Mouse (Mus musculus) neural tube, embryonic 15.5 days (tissue): ENCODE results near the gene Iqcn. TPM values are rescaled to one million over a fixed set of nuclear protein-coding genes. Genes with fewer than 3 reads are reported as not detected.
A peak's percentile ranks its signal among the peaks of the same experiment; 100 is the strongest.

Experiments used
- ATAC-seq: fragments of 200-750 bp; cut with Nextera tagmentation; 2 replicates; pipeline ENCODE4 v1.8.0; 2017; ENCODE audit warnings: mild to moderate bottlenecking, moderate TSS enrichment, moderate library complexity; ENCODE audit not compliant: low FRiP score
- H3K27ac ChIP-seq: fragments of 300-500 bp; sonication (generic); replicated peaks from 2 replicates; pipeline ENCODE4 v1.5.1; 2015; ENCODE audit warnings: mild to moderate bottlenecking, inconsistent platforms
- H3K27me3 ChIP-seq: fragments of 300-500 bp; sonication (generic); replicated peaks from 2 replicates; pipeline ENCODE4 v1.6.1; 2015; ENCODE audit warnings: inconsistent platforms
- H3K36me3 ChIP-seq: fragments of 300-500 bp; sonication (generic); 2 replicates; pipeline ENCODE4 v1.6.1; 2015; ENCODE audit warnings: inconsistent platforms
- H3K4me1 ChIP-seq: fragments of 300-500 bp; sonication (generic); 2 replicates; pipeline ENCODE4 v1.6.1; 2015; ENCODE audit warnings: inconsistent platforms
- H3K4me2 ChIP-seq: fragments of 300-500 bp; sonication (generic); 2 replicates; pipeline ENCODE4 v1.6.1; 2015; ENCODE audit warnings: inconsistent platforms, mild to moderate bottlenecking, moderate library complexity
- H3K4me3 ChIP-seq: fragments of 300-500 bp; sonication (generic); replicated peaks from 2 replicates; pipeline ENCODE4 v1.5.1; 2015; ENCODE audit warnings: mild to moderate bottlenecking, inconsistent platforms
- H3K9ac ChIP-seq: fragments of 300-500 bp; sonication (generic); replicated peaks from 2 replicates; pipeline ENCODE4 v1.6.1; 2015; ENCODE audit warnings: mild to moderate bottlenecking, inconsistent platforms
- H3K9me3 ChIP-seq: fragments of 300-500 bp; sonication (generic); replicated peaks from 2 replicates; pipeline ENCODE4 v1.6.1; 2016; ENCODE audit warnings: inconsistent platforms
- WGBS: fragments of 180-500 bp; shearing (Covaris S2); methylation state at CpG from one replicate; pipeline ENCODE4 v1.1.7; 2015; ENCODE audit warnings: mixed read lengths; 5-methylcytosine and 5-hydroxymethylcytosine counted together
- polyA plus RNA-seq: library from polyadenylated mRNA; unstranded; fragments of >200 nt; fragmentation: Nextera tagmentation; extraction: Ambion mirVana; gene quantifications from 2 replicates; pipeline ENCODE4 v1.2.1, GENCODE M21; 2015

The Iqcn gene
- polyA plus RNA-seq, 1 experiment from 2014 or later, result 0.04 TPM

DNA sequence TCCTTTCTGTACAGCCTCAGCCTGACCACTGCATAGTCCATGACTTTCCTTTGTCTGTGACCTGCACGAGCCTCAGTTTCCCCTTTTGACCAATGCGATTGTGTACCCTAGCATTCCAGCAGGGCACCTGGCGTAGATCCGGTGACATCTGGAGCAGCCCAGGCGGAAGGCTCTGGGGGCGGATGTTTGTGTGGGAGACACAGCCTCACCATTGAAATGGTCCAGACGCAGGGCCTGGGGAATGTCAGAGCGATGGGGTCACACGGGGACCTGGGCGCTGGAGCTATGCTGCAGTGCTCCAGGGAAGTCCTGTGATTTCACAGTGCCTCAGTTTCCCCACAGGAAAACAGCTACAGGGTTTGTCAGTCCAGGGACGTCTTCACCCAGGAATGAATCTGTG is 38.9 kb downstream of the Iqcn start:
- no peak overlapping the region for H3K4me3 ChIP-seq
- H3K4me1 ChIP-seq, result peaks cover 18% of the 10 kb centered on the region
- no peaks in the 10 kb centered on the region for H3K9me3 ChIP-seq
- no peaks in the 10 kb centered on the region for H3K36me3 ChIP-seq
- no peak overlapping the region for H3K27ac ChIP-seq
- H3K9ac ChIP-seq, result no peak overlapping the region
- 75% methylated on average over 11 of the region's 11 CpGs for WGBS
- H3K27me3 ChIP-seq, result peaks cover 69% of the 10 kb centered on the region
- ATAC-seq, result 0 out of 2 replicates have a peak, but pooled peaks have one; percentile 16
- H3K4me2 ChIP-seq, result no peak overlapping the region

DNA sequence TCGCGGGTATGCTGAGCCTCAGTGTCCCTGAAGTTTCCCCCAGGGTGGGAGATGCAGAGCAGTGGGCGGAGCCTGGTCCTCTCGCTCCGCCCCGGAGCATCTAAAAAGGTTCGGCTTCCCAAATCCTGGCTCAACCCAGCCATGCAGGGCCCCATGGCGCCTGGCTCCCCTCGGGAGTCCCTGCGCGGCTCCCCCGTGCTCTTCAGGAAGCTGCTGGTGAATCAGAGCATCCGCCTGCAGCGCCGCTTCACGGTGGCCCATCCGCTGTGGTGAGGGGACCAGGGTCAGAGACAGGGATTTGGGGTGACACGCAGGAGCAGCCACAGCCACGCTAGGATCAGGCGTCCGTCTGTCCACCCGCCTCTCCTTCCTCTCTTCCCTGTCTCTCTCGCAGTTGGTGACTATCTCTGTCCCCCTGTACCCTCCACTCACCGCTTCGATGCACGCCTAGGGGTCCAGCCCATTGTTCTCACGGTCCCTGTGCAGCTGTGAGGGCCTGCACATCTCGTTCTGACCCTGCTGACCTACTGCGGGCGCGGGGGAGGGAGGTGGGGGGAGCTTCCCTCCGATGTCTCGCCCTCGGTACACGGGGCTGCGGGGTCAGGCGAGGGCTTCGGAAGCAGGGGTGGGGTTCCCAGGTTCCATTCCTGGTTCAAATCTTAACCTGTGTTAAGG is 39.9 kb downstream of the Iqcn start:
- 0 out of 2 replicates have a peak, but pooled peaks have one; percentile 17 for ATAC-seq
- Histone ChIP-seq H3K27ac (no peak overlapping the region), H3K4me1 (peaks cover 18% of the 10 kb centered on the region), H3K27me3 (peaks cover 77% of the 10 kb centered on the region), H3K9me3 (no peaks in the 10 kb centered on the region), H3K4me2 (peak overlapping the region; percentile 64), H3K9ac (peak overlapping the region; percentile 30; the same call in 1 of the 2 replicates), H3K4me3 (peak overlapping the region; percentile 17), H3K36me3 (no peaks in the 10 kb centered on the region)
- WGBS, result 3% methylated on average over 38 of the region's 38 CpGs

DNA sequence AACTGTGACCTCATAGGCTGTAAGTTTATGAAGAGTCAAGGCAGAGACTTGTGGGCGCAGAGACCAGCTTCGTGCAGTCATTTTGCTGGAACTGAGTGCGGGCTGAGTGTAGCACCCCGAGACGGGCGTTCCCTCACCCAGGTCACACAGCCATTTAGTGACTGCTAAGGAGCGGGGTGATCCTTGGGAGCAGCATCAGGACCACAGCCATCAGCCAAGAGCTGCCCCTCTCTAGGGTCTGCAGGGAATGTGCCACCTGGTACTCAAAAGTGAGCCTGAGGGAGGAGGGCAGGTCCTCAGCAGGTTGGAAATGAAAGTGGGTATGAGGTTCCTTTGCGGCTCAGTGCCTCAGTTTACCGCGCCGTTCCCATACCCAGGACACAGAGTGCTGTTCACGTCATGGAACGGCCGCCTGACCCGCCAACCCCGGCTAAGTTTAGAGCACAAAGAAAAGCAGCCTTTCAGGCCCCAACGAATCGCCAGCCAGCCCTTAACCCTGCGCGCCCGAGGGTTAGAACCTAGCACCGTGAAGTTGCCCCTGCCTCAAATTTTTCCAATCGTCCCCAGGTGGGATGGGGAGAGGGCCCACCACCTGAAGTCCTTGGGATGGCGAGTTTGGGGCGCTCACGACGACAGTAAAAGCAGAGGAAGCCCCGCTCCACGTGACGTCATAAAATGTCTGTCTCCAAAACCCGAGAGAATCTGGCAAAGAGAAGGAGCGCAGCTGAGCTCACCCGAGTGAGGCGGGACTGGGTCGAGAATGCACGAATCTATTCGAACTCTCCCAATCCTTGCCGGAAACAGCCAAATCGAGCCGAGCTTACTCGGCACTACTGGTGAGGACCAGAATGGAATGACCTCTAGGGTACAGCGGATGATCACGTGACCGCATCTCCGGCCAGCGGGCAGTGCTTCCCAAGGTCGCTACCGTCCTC is 40.7 kb downstream of the Iqcn start:
- Histone ChIP-seq H3K27me3 (peaks cover 84% of the 10 kb centered on the region), H3K4me1 (peaks cover 18% of the 10 kb centered on the region), H3K9ac (peak overlapping the region; percentile 46), H3K27ac (no peak overlapping the region), H3K4me3 (peak overlapping the region; percentile 36), H3K36me3 (no peaks in the 10 kb centered on the region), H3K4me2 (peak overlapping the region; percentile 64), H3K9me3 (no peaks in the 10 kb centered on the region)
- ATAC-seq, result peak; percentile 25; the same call in 1 of the 2 replicates
- WGBS, result 6% methylated on average over 48 of the region's 48 CpGs

DNA sequence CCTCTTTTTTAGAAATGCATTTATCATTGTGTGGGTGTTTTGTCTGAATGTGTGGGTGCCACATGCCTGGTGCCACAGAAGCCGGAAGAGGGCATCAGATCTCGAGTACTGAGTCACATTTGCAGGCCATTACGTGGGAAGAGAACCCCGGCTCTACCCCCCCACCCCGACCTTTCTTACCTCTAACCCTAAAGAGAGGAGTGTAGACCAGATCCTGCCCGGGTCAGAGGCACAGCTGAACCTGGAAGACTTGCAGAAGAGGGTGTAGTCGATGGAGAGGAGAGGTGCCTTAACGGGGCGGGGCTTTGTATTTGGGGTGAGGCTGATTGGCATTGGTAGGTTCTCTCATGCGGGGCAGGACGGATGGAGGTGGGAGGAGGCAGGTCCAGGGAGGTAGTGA is 41.5 kb downstream of the Iqcn start:
- Histone ChIP-seq H3K36me3 (no peaks in the 10 kb centered on the region), H3K9ac (no peak overlapping the region), H3K27me3 (peaks cover 93% of the 10 kb centered on the region), H3K4me2 (peak overlapping the region; percentile 64; the same call in 1 of the 2 replicates), H3K27ac (no peak overlapping the region), H3K9me3 (no peaks in the 10 kb centered on the region), H3K4me3 (no peak overlapping the region), H3K4me1 (peaks cover 18% of the 10 kb centered on the region)
- ATAC-seq, result no peak
- 57% methylated on average over 11 of the region's 11 CpGs for WGBS

DNA sequence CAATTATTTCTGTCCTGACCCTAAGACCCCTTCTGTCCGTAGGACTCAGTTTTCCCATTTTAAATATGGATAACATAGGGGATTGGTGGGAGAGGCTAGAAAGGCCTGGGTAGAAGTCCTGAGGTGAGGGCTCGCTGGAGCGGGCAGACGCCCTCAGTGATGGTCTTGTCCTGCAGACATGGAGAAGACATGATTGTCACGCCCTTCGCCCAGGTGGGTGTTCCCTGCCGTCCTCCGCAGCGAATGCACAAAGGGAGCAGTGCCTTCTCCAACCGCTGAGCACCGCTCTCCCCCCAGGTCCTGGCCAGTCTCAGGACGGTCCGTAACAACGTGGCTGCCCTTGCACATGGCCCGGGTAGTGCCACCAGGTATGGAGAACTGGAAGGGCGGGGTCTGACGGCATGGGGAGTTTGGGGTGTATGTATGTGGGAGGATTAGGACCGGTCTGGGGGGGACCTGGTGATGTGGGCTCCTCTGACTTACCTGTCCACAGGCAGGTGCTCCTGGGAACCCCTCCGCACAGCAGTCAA is 42.5 kb downstream of the Iqcn start:
- no peak for ATAC-seq
- Histone ChIP-seq H3K4me3 (no peak overlapping the region), H3K9me3 (no peaks in the 10 kb centered on the region), H3K36me3 (no peaks in the 10 kb centered on the region), H3K4me1 (peaks cover 18% of the 10 kb centered on the region), H3K4me2 (no peak overlapping the region), H3K27ac (no peak overlapping the region), H3K9ac (no peak overlapping the region), H3K27me3 (peaks cover 91% of the 10 kb centered on the region)
- 52% methylated on average over 19 of the region's 19 CpGs for WGBS

DNA sequence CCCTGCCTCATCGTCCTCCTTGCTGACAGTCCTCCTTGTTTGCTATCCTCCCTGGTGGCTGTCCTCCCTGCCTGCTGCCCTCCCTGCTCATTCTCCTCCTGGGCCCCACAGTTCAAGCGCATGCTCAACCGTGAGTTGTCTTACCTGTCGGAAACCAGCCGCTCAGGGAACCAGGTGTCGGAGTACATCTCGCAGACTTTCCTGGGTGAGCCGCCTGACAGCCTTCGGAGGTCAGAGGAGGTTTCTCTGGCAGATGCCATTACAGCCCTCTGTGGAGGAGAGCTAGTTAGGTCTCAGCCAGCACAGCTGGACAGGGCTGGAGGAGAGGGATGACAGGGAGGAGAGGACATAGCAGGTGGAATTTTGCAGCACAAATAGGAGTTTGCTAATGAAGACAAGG is 43.4 kb downstream of the Iqcn start:
- no peak overlapping the region for H3K9ac ChIP-seq
- no peak overlapping the region for H3K4me2 ChIP-seq
- ATAC-seq, result no peak
- peaks cover 18% of the 10 kb centered on the region for H3K4me1 ChIP-seq
- H3K27me3 ChIP-seq, result peaks cover 83% of the 10 kb centered on the region
- H3K9me3 ChIP-seq, result no peaks in the 10 kb centered on the region
- no peak overlapping the region for H3K27ac ChIP-seq
- H3K36me3 ChIP-seq, result no peaks in the 10 kb centered on the region
- WGBS, result 77% methylated on average over 9 of the region's 9 CpGs
- H3K4me3 ChIP-seq, result no peak overlapping the region

DNA sequence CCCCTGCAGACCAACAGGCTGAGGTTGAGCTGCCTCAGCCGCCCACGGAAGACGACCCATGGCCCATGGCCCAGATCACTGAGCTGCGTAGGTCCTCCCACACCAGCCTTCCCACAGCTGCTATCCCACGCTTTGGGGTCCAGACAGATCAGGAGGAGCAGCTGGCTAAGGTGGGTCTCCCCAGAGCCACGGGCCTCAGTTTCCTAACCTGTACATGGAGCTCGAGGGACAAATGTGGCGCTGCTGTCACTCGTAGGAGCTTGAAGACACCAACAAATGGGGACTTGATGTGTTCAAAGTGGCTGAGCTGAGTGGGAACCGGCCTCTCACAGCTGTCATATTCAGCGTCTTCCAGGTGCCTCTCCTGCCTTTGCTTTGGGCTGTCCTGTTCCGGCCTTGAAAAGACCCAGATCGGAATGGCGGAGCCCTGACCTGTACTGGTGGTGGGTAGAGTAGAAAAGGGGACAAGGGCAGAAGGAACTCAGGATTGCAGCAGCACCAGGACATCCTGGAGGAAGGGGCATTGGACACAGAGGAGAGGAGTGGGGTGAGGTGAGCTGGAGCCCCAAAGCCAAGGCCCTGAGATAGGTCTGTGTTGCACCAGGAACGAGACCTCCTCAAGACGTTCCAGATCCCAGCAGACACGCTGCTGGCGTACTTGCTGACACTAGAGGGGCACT is 44.1 kb downstream of the Iqcn start:
- WGBS, result 86% methylated on average over 18 of the region's 18 CpGs
- no peak overlapping the region for H3K27ac ChIP-seq
- H3K9ac ChIP-seq, result no peak overlapping the region
- no peaks in the 10 kb centered on the region for H3K36me3 ChIP-seq
- no peak overlapping the region for H3K4me3 ChIP-seq
- no peak for ATAC-seq
- no peaks in the 10 kb centered on the region for H3K9me3 ChIP-seq
- no peak overlapping the region for H3K4me2 ChIP-seq
- peaks cover 18% of the 10 kb centered on the region for H3K4me1 ChIP-seq
- peaks cover 76% of the 10 kb centered on the region for H3K27me3 ChIP-seq

DNA sequence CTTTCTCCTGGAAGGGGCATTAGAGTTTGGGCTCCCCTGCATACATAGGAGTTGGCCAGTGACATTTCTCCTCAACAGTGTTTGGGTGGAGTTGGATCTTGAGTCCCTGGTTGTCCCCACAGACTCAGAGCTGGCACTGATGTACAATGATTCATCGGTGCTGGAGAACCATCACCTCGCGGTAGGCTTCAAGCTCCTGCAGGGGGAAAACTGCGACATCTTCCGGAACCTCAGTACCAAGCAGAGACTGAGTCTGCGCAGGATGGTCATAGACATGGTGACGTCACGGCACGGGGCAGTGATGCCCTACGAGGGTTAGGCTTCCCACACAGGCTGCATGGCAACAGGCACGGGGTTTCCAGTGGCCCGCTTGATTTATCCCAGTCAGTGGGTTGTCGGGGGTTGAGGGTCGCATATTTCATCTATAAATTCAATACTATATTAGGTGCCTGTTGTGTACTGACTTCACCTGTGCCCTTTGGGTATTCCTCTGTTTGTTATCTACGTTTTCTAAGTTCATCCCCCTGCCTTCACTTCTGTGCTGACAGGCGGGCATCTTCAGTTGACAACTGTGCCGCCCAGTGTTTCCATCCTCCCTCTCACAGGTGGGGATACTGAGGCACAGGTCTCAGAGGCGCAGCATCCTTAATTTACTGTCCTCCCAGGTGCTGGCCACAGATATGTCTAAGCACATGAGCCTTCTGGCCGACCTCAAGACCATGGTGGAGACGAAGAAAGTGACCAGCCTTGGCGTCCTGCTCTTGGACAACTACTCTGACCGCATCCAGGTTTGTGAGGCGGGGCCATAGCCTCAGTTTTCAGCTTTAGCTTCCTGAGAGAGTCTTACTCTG is 45.2 kb downstream of the Iqcn start:
- H3K27me3 ChIP-seq, result peaks cover 65% of the 10 kb centered on the region
- 89% methylated on average over 23 of the region's 23 CpGs for WGBS
- no peak overlapping the region for H3K4me2 ChIP-seq

DNA sequence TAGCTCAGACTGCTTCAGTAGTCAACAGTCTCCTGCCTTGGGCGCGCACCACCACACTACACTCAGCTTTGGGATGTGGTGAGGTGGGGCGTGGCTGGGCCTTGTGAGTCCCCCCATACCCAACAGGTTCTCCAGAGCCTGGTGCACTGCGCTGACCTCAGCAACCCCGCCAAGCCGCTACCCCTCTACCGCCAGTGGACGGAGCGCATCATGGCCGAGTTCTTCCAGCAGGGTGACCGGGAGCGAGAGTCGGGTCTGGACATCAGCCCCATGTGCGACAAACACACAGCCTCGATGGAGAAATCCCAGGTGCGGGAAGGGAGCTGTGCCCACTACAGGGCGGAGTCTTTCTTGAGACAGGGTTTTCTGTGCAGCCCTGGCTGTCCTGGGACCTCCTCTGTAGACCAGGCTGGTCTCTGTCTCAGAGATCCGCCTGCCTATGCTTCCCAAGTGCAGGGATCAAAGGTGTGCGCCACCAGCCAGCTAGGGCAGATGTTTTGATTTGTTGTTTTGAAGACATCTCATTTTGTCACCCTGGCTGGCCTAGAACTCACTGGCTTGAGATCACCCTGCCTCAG is 45.9 kb downstream of the Iqcn start:
- H3K9me3 ChIP-seq, result no peaks in the 10 kb centered on the region
- no peak for ATAC-seq
- H3K4me1 ChIP-seq, result peaks cover 10% of the 10 kb centered on the region
- 84% methylated on average over 19 of the region's 19 CpGs for WGBS
- peaks cover 58% of the 10 kb centered on the region for H3K27me3 ChIP-seq
- no peak overlapping the region for H3K4me2 ChIP-seq
- H3K36me3 ChIP-seq, result no peaks in the 10 kb centered on the region
- H3K27ac ChIP-seq, result no peak overlapping the region
- no peak overlapping the region for H3K4me3 ChIP-seq
- no peak overlapping the region for H3K9ac ChIP-seq

More for the DNA sequence above, 45.2 kb downstream of the Iqcn start:
- no peak overlapping the region for H3K4me3 ChIP-seq
- no peak overlapping the region for H3K27ac ChIP-seq
- no peak overlapping the region for H3K9ac ChIP-seq
- H3K9me3 ChIP-seq, result no peaks in the 10 kb centered on the region
- H3K4me1 ChIP-seq, result peaks cover 17% of the 10 kb centered on the region
- ATAC-seq, result no peak
- no peaks in the 10 kb centered on the region for H3K36me3 ChIP-seq

DNA sequence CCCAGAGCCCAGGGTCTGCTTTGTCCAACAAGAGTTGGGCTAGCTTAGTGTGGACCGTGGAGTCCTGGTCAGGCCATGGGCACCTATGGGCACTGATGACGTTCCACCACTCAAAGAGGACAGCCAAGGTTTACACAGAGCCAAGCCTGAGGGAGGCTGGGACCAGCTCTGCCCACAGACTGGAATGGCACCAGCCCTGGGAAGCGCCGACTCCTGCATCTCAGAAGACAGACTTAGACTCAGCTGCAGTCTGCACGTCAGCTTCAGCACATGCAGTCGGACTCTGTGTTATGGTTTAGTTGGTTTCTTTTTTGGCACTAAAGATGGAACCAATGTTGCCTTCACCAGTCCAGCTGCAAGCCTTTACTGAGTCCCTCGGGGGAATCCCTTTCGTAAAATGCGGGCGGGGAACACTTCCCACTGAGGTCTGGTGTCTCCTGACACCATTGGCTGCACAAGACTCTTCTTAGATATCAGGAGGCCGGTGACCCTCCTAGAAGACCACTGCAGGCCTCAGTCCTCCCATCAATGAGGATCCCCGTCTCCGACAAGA is 46.9 kb downstream of the Iqcn start:
- no peaks in the 10 kb centered on the region for H3K9me3 ChIP-seq
- no peak for ATAC-seq
- peaks cover 11% of the 10 kb centered on the region for H3K4me1 ChIP-seq
- 91% methylated on average over 13 of the region's 13 CpGs for WGBS
- no peak overlapping the region for H3K27ac ChIP-seq
- H3K4me2 ChIP-seq, result no peak overlapping the region
- no peaks in the 10 kb centered on the region for H3K36me3 ChIP-seq
- no peak overlapping the region for H3K4me3 ChIP-seq
- H3K9ac ChIP-seq, result no peak overlapping the region
- peaks cover 47% of the 10 kb centered on the region for H3K27me3 ChIP-seq
